Mouse (Mus musculus): ENCODE results near the gene Abhd14a.

Gene Abhd14a

DNA sequence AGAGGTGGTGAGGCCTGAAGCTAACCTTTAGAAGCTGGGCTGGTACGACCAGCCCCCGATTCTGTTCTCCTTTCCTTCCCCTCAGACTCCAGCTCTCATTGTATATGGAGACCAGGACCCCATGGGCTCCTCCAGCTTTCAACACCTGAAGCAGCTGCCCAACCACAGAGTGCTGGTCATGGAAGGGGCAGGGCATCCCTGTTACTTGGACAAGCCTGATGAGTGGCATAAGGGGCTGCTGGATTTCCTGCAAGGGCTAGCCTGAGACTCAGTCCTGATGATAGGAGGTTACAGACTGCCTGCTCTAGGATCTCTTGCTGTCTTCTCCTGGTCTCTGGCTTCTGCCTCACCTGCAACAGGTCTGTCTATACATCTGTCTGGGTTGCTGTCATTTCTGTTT, 4.4 kb upstream of the Abhd14a start:
- no peak for DNase-seq

DNA sequence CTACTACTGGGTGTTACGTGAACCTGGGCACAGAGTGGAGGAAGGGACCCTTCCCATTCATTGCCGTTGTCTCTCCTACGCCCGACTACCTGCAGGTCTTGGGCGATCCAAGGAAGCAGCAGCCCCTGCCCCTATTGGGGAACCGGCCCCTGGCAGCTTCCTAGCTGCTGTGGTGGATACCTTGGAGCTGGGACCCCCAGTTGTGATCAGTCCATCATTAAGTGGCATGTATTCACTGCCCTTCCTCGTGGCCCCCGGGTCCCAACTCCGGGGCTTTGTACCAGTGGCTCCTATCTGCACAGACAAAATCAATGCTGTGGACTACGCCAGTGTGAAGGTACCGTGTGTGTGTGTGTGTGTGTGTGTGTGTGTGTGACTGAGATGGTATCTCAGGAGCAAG, 3.8 kb upstream of the Abhd14a start:
- no peak for DNase-seq

DNA sequence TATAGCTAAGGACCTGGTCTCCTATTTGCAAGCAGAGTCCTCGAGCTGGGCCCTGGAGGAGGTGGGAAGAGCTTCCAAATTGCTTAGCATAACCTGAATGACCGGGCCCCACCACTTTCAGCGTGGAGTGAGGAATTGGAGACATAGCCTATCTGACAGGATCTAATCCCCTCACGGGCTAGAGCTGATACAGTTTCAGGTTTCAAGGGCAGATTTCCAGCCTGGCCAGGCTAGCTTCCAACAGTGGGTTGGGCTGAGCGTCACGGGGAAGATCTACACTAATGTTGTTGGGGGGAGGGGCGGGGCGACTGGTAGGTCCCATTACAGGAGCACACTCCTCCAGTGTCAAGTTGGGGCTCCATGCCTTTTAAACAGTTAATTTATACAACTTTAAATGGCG, 3.2 kb upstream of the Abhd14a start:
- no peak for DNase-seq

DNA sequence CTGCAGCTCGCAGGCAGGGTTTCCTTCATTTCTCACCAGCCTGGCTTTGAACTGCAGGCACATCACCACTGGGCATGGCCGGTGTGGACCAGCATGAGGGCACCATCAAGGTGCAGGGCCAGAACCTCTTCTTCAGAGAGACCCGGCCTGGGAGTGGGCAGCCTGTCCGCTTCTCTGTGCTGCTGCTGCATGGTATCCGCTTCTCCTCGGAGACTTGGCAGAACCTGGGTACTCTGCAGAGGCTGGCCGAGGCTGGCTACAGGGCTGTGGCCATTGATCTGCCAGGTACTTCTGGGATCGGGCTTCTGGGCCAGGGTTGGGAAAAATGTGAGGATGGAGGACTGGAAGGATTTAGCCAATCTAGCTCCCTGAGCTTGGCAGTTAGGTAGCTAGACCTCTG, 2.5 kb upstream of the Abhd14a start:
- DNase-seq: no peak

DNA sequence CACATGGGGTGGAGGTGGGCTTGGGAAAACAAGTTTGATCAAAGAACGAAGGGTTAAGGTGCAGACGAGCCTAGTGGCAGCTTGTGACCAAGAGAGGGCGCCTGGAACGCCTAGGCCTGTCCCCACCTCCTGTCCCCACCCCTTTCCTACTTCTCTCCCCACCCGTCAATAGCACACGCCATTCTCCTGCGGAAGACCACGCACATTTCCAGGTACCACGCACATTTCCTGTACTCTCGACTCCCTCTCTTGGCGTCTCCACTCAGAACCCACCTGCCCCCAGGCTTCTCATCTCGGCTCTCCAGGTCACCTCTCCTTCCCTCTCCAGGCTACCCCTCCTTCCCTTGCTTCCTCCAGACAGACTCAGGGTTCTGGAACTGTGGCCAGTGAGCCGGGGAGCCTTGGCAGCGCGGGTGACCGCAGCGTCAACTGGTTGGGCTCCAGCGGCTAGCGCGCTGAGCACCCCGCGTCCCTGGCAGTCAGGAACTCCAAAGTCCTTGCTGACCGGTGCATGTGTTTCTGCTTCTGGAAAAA, 1.1 kb upstream of the Abhd14a start:
- DNase-seq: peak; percentile 75

DNA sequence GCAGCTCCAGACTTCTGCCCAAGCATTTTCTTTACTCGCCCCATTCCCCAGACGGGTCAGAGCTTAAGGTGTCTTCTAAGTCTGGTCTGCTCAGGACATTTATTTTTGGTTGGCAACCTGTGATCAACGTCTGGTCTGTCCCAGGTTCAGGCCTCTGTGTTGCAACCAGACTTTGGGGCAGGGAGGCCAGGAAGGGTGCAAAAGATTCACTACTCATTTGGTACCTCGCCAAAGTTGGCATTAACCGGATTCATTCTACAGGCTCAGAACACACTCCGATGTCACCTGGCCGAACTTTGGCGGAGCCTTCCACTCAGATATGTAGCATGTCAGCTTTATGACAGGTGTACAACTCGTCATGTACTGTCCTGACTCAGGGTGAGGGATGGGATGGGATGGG, 473 bp upstream of the Abhd14a start:
- no peak for DNase-seq

DNA sequence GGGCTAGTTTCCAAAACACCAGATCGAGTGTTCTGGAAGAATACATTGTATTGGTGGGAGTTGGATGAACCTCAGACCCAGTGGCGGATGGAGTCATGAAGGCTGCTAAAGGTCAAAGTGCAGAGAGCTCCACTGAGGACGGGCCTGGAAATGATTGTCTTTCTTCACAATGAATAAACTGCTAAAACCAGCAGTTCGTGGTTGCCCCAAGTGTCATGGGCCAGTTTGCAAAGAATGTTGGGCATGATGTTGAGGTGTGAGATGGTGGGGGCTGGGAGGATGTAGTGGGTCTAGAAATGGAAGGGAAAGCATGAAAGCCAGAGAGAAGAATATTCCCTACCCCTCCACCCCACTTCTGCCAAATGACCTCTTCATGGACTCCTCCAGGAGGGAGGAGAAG, 2.6 kb downstream of the Abhd14a start:
- DNase-seq: no peak

DNA sequence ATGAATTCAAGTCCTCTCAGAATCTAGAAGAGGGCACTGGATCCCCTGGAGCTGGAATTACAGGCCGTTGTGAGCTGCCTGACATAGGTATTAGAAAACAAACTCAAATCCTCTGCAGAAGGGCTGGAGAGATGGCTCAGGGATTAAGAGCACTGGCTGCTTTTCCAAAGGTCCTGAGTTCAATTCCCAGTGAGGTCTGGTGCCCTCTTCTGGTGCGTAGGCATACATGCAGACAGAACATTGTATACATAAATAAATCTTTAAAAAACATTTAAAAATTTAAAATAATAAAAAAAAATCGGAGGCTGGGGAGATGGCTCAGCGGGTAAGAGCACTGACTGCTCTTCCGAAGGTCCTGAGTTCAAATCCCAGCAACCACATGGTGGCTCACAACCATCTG, 4.8 kb downstream of the Abhd14a start:
- no peak for DNase-seq

DNA sequence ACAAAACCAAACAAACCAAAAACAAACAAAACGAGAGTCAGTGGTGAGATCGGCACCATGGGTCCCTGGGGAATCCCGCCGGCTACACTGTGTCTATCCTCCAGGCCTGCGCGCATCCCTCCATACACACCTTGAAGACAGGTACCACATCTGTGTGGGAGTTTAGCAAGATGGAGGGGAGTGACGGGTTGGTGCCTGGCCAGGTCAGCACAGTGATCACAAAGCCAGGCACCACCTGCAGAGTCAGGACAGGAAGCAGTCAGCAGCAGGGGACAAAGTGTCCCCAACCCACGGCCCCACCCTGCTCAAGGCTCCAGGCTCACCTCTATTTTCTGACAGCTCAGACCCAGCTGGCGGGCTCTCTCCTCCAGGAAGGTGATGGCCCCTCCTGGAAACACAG, 10.9 kb downstream of the Abhd14a start:
- no peak for DNase-seq

DNA sequence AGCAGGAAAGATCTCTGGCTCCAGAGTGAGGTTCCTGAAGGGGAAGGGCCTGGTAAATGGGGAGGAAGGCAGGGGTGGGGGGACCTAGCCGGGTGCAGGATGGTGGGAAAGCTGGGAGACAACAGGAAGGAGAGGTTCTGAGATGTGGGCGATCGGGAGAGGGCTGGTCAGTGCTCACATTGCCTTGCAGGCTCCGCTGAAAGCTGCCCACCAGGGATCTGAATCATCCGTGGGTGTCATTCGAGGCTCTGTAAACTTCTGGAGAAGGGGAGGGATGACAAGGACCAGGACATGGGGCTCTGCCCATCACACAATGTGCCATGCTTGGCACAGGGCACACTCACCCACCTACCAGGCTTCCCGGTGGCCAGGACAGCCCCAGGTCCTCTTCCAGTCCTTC, 14.1 kb downstream of the Abhd14a start:
- DNase-seq: no peak

DNA sequence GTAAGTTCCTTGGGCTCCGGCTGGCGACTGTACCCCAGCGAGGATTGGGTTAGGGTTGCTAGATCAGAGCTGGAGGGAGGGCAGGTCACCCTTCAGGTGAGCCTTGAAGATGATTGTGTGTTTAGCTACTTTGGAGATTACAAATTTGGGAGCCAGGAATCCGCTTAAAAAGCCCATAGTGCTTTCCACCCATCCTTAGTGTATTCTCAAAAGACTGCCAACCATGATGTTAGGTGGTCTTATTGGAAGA, 17.5 kb downstream of the Abhd14a start:
- DNase-seq: no peak

DNA sequence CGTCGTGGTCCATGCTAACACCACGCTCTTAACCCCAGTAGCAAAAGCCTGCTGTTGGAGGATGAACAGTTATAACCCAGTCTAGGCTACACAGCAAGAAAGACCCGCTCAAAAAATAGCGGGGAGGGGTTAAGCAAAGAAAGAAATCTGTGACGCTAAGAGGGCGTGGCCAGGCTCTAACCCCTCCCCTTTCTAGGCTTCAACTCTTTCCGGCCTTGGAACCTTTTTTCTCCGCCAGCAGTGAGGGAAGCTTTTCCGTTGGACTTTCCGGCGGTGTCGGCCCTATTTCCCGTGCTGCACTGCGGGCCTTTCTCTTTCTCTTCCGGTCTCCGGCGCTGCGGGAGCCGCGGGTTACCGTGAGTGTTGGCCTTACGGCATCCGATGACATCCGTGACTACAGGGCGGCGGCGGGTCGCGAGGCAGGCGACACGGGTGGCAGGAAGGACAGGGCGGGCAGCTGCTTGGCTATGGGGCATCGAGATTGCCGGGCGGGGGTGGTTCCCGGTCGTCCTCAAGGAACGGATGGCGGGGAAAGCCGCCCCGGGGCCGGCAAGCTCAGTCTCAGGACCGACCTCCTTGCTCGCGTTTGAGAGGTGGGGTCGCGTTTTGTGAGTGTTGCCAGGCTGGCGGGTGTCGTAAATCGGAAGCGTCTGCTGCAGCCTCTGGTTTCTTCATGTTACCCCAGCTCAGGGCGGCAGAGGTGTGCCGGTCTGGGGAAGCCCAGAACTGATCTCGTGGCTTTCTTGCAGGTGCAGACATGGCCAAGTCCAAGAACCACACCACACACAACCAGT, 18.1 kb downstream of the Abhd14a start, which contains the start of gene Rpl29:
Gene Rpl29, plus strand, starts transcription at position 234 of the 794 bp plus-strand sequence.
- peak; percentile 96 for DNase-seq

DNA sequence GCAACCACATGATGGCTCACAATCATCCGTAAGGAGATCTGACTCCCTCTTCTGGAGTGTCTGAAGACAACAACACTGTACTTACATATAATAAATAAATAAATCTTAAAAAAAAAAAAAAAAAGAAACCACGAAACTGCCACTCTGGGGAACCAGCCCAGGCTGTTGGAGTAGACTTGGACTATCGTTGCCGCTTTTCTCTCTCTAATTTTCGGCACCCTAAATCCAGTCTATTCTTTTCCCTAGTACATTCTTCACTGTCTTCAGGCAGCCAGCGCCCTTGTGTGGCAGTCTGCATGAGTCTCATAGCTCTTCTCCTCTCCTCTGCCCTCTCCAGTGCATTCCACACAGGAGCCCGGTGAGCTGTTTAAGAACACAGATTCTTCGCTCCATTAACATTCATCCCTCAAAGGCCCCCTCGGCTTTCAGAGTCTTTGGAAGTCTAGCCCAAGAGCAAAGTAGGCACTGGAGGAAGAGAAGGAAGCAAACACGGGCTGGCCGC, 18.7 kb downstream of the Abhd14a start:
- no peak for DNase-seq

DNA sequence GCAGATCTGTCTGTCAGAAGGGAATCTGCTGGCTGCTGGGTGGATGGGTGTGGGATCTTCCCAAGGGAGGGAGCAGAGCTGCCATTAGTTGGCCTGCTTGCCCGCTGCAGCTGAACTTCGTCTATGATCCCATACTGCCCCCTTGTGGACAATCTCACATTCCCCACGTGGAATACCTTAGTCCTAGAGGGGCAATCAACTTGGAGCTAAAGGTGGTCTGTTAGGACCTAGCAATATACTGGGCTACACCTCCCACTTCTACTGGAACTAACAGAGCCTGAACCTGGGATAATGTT, 25.7 kb downstream of the Abhd14a start:
- DNase-seq: peak; percentile 88

DNA sequence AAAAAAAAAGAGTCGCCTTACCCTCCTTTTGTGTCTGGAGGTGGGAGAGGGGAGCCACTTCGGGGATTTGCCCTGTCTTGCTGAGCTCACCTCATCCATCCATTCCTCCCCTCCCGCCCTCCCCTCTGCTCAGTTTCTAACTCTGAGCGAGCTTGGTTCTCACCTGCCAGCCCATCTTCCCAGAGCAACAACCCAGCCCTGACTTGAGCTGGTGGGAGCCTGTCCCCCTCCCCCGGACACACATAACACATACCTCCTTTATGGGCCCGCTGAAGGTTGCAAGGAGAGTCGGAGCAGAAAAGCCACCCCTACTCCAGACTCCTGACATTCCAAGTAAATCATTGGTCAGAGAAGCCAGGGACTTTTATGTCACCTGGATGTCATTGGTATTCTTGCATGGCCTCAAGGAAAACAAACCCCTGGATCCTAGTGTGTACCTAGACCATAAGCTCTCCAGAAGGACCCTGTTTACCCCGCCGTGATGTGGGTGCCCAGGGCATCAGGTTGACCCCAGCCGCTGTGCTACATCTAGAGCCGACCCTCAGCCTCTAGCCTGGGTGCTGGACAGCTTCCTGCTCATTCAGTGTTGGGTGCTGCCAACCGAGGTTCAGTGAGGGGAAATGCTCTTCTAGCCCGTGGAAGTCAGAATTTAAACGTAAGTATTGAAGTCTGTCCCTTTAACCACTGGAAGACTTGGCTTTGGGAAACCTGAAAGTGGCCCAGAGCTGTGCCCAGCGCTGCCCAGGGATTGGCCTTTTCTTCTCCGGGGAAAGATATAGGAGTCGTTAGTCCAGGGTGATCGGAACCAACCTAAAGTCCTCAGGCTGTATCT, 26.2 kb downstream of the Abhd14a start:
- DNase-seq: no peak

DNA sequence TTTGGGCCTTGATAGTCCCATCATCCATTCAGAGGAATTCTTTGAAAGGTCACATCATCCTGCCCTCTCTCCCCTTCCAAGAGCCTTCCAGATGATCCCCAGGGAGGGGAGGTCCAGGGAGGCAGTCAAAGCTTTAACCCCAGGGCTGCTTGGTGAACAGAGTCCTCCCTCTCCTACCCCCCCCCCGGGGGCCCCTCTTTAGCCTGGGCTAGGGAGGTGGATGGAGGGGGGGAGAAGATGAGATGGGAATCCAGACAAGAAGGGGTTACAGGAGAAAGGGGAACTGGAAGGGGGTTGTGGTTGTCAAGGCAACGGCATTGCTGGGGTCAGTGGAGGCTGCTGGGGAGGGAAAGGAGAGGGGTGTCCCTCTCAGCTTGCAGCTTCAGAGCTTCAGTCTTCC, 26.9 kb downstream of the Abhd14a start:
- no peak for DNase-seq

DNA sequence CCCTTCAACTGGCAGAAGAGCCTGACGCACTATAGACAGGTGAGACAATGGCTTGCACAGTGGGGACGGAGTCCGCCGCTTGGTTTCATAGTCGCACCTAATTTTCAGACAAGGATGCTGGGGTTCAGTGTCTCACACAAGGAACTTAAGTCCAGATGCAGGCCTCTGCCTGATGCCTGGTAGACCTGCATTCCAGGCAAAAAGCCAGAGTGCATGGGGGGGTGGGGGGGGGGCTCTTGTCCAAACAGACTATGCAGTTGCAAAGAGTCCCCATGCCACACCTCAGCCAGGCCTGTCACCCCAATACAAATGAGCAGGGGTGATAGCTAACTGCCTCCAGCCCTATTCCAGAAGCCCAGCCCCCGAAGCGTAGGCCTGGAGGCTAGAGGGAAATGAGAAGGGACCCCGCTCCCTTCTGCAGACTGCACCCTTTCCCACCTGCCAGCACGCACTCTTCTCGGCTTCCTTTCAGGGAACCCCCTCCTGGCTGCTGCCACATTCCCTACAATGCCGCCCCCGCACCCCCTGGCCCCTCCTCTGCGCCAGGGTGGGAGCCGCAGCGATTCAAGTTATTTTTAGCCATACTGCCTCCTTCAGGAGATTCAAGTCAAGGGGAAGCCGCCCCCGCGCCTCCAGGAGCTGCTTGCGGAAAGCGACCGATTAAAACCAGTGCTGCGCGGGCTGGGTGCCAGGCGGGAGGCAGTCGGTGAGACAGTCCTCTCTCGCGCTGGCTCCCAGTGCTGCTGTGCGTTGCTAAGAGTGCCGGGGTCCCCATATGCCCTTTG, 29.4 kb downstream of the Abhd14a start:
- DNase-seq: peak; percentile 61

DNA sequence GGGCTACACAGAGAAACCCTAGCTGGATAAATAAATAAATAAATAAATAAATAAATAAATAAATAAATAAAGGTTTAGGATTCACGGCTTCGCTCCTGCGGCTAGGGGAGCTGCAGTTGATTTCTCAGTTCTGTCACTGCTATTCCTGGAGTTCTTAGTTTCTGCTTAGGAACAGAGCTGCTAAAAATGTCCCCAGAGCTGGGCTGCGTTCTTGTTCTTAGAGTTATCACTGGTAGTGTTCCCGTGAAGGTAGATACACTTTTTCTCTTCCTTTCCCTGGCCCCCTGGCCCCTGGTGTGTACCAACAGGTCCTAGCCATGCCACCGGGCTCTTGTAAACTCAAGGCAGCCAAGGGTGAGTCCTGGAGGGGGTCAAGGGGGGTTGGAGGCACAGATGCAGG, 30.7 kb downstream of the Abhd14a start:
- no peak for DNase-seq

DNA sequence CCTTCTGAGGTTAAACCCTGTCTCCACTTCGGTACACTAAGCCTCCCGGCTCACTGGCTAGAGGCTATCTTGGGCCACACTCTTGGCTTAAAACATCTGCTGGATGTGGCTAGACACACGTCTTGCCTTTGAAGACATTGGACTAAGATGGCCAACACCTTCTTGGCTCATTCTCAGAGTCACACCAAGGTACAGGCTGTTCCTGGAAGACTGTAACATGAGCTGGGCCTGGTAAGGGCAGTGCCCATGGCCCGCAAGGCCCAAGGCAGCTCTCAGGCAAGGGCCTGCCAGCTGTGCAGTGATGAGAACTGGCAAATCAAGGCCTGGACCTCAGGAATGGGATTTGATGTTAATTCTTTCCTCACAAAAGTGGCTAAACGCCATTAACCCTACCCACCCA, 33.9 kb downstream of the Abhd14a start:
- no peak for DNase-seq

DNA sequence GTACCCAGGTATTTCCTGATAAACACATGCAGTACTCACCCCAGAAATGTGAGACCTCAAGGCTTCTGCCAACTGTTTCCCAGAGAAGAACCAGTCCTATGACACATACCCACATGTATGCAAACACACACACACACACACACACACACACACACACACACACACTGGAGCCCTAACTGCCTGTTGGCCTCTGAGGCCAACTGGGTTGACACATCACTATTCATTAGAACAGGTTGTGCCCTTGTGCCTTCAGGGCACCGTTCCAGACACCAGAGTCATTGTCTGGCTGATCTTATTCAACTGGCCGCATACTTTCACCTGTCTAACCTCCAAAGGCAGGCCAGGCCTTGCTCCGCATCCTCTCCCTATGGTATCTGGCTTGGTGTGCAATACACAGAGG, 35.3 kb downstream of the Abhd14a start:
- no peak for DNase-seq

DNA sequence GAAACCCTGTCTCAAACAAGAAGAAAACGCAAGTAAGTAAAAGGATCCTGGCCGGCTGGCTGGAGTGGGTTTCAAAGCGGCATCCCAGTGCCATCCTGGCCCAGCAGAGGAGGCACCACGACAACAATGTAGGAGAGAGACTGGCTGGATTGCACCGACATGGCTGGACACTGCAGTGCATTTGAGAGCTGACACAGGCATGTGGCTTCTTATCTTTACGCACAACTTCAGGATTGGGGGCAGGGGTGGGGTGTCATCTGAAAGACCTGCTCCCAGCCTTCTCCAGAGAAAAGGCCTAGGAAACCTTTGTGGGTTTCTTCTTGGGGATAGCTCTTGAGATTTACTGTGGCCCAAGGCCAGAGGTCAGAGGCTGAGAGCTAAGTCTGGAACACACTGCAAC, 35.7 kb downstream of the Abhd14a start:
- no peak for DNase-seq

DNA sequence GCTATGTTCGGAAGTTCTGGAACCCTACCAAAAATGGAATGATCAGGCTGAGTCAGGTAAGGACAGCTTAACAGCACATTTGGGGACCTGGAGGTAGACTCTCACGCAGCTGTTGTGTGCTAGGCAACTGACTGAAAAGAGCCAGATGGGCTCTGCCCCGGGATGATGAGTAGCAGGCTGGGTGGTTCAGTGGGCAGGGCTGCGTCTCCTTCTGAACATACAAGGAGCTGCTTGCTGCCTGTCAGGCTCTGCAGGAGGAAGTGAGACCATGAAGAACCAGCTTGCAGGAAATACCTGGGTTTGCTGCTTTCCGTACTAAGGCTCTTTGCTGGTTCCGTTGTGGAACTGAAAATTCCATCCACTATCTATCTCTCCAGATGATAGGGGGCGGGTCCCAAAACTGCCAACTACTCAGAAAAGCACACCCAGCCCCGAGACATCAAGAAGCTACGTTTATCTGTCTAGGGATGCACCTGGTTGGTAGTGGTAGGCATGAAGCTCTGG, 36.3 kb downstream of the Abhd14a start:
- DNase-seq: no peak

DNA sequence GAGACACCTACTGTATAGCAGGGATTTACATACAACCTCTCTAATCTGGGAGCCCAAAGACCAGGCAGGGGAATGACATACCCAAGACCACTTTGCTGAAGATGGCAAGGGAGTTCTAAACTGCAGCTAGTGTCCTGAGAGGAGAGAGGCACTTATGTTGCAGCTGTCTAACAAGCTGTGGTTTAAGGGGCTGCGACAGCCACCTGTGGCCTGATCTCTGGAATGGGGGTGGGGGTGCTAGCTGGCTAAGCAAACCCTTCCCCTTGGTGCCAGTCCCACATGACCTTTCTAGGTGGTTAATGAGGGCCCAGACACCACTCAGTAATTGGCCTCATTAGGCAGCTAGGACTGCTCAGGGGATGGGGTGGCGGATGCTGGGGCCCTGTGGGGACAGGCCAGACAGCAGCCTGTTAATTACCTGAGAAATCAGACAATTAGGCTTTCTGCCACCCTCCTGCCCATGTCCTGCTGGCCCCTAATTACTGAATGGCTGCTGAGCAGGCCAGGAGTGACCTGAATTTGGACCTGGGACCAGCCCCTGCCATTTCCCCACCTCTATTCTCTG, 37.3 kb downstream of the Abhd14a start:
- DNase-seq: no peak
